Mouse (Mus musculus) naive thymus-derived CD4-positive, alpha-beta T cell, adult 2 months (primary cell): Measurements from ENCODE around the gene Lrrc27.

Experiments
- DNase-seq: peaks from one replicate; pipeline ENCODE4 v3.0.0-alpha.2; 2011; ENCODE audit warnings: low read depth

The Lrrc27 gene

GRCm38 (mm10) chr7:139212754-139213745 is at the start of gene Lrrc27, which contains the start of gene Stk32c:
Gene Lrrc27 (plus strand): TSS chr7:139212988.
Gene Stk32c (minus strand): TSS chr7:139213307.
- peak; percentile 99 for DNase-seq

- no peak for DNase-seq
These were observed 48.4 kb upstream of the Lrrc27 start for GRCm38 (mm10) chr7:139164410-139164809.

GRCm38 (mm10) chr7:139169143-139169542 is 43.6 kb upstream of the Lrrc27 start:
- no peak for DNase-seq

- DNase-seq = no peak
These were observed 33.5 kb upstream of the Lrrc27 start for GRCm38 (mm10) chr7:139179299-139179698.

- DNase-seq = no peak
These were observed 32.7 kb upstream of the Lrrc27 start for GRCm38 (mm10) chr7:139180058-139180457.

GRCm38 (mm10) chr7:139184396-139184795 is 28.4 kb upstream of the Lrrc27 start:
- no peak for DNase-seq

- DNase-seq = no peak
These were observed 27.9 kb upstream of the Lrrc27 start for GRCm38 (mm10) chr7:139184846-139185245.

GRCm38 (mm10) chr7:139185971-139186370 is 26.8 kb upstream of the Lrrc27 start:
- no peak for DNase-seq

GRCm38 (mm10) chr7:139186436-139186835 is 26.4 kb upstream of the Lrrc27 start:
- DNase-seq = no peak

- no peak for DNase-seq
These were observed 25.5 kb upstream of the Lrrc27 start for GRCm38 (mm10) chr7:139187277-139187676.

- DNase-seq = no peak
These were observed 24.8 kb upstream of the Lrrc27 start for GRCm38 (mm10) chr7:139187771-139188633.

- no peak for DNase-seq
These were observed 24.1 kb upstream of the Lrrc27 start for GRCm38 (mm10) chr7:139188634-139189207.

- DNase-seq = no peak
These were observed 22.2 kb upstream of the Lrrc27 start for GRCm38 (mm10) chr7:139190616-139191015.

- no peak for DNase-seq
These were observed 21.2 kb upstream of the Lrrc27 start for GRCm38 (mm10) chr7:139191619-139192018.

- DNase-seq = no peak
These were observed 15.8 kb upstream of the Lrrc27 start for GRCm38 (mm10) chr7:139197022-139197421.

GRCm38 (mm10) chr7:139200108-139200507 is 12.7 kb upstream of the Lrrc27 start:
- no peak for DNase-seq

GRCm38 (mm10) chr7:139201209-139201608 is 11.6 kb upstream of the Lrrc27 start:
- no peak for DNase-seq

GRCm38 (mm10) chr7:139208023-139208772 is 4.6 kb upstream of the Lrrc27 start:
- DNase-seq = peak; percentile 85

- no peak for DNase-seq
These were observed 4.1 kb upstream of the Lrrc27 start for GRCm38 (mm10) chr7:139208773-139209095.

- DNase-seq = no peak
These were observed 1.0 kb upstream of the Lrrc27 start for GRCm38 (mm10) chr7:139211761-139212160.

- no peak for DNase-seq
These were observed 963 bp downstream of the Lrrc27 start for GRCm38 (mm10) chr7:139213751-139214150.

- DNase-seq = peak; percentile 30
These were observed 1.4 kb downstream of the Lrrc27 start for GRCm38 (mm10) chr7:139214160-139214559.
